Mouse (Mus musculus): ENCODE measurements around the gene Col4a1. TPM values are rescaled to one million over a fixed set of nuclear protein-coding genes. Genes with fewer than 3 reads are reported as not detected.

Gene Col4a1
- polyA plus RNA-seq, 1 experiment = 111 TPM

- no peak overlapping the region for H3K4me3 ChIP-seq (ENCODE audit: extremely low read depth, insufficient read depth, insufficient read length)
- DNase-seq (ENCODE audit: low read depth in 1 of 2, low spot score in 2 of 2) = no peak
- WGBS = 72% methylated on average over 7 of the region's 7 CpGs
Measured at GRCm38 (mm10) chr8:11249541-11250058, 63.0 kb downstream of the Col4a1 start.

GRCm38 (mm10) chr8:11248712-11249111, 63.9 kb downstream of the Col4a1 start:
- 80% methylated on average over 7 of the region's 7 CpGs for WGBS

More at GRCm38 (mm10) chr8:11249541-11250058, 63.0 kb downstream of the Col4a1 start:
- Histone ChIP-seq H3K36me3 (ENCODE audit: control insufficient read depth, insufficient read depth, low read length) (no peaks in the 10 kb centered on the region), H3K27me3 (ENCODE audit: control insufficient read depth, insufficient read depth, low read length) (no peaks in the 10 kb centered on the region), H3K4me1 (ENCODE audit: control insufficient read depth, insufficient read depth, insufficient read length) (no peaks in the 10 kb centered on the region), H3K27ac (ENCODE audit: insufficient read depth, low read length) (no peak overlapping the region)
- TF ChIP-seq POLR2A (IDR thresholded peaks at IDR 0.05; ENCODE audit: low read depth, low read length) (no peak), CTCF (IDR thresholded peaks at IDR 0.05; ENCODE audit: extremely low read depth, insufficient read depth, insufficient read length, insufficient replicate concordance) (no peak)

GRCm38 (mm10) chr8:11241488-11241887, 71.1 kb downstream of the Col4a1 start:
- Histone ChIP-seq H3K27me3 (ENCODE audit: control insufficient read depth, insufficient read depth, low read length) (no peaks in the 10 kb centered on the region; the same call in 1 of the 2 replicates), H3K4me1 (ENCODE audit: control insufficient read depth, insufficient read depth, insufficient read length) (no peaks in the 10 kb centered on the region), H3K27ac (ENCODE audit: insufficient read depth, low read length) (no peak overlapping the region), H3K4me3 (ENCODE audit: extremely low read depth, insufficient read depth, insufficient read length) (no peak overlapping the region), H3K36me3 (ENCODE audit: control insufficient read depth, insufficient read depth, low read length) (no peaks in the 10 kb centered on the region)
- TF ChIP-seq POLR2A (IDR thresholded peaks at IDR 0.05; ENCODE audit: low read depth, low read length) = no peak
- TF ChIP-seq CTCF (IDR thresholded peaks at IDR 0.05; ENCODE audit: extremely low read depth, insufficient read depth, insufficient read length, insufficient replicate concordance) = no peak
- DNase-seq (ENCODE audit: low read depth in 1 of 2, low spot score in 2 of 2) = no peak
- WGBS = 65% methylated on average over 2 of the region's 2 CpGs

More at GRCm38 (mm10) chr8:11248712-11249111, 63.9 kb downstream of the Col4a1 start:
- Histone ChIP-seq H3K36me3 (ENCODE audit: control insufficient read depth, insufficient read depth, low read length) (no peaks in the 10 kb centered on the region), H3K4me1 (ENCODE audit: control insufficient read depth, insufficient read depth, insufficient read length) (no peaks in the 10 kb centered on the region), H3K27ac (ENCODE audit: insufficient read depth, low read length) (no peak overlapping the region), H3K4me3 (ENCODE audit: extremely low read depth, insufficient read depth, insufficient read length) (no peak overlapping the region), H3K27me3 (ENCODE audit: control insufficient read depth, insufficient read depth, low read length) (no peaks in the 10 kb centered on the region)
- DNase-seq (ENCODE audit: low read depth in 1 of 2, low spot score in 2 of 2) = no peak
- TF ChIP-seq CTCF (IDR thresholded peaks at IDR 0.05; ENCODE audit: extremely low read depth, insufficient read depth, insufficient read length, insufficient replicate concordance) = no peak
- TF ChIP-seq POLR2A (IDR thresholded peaks at IDR 0.05; ENCODE audit: low read depth, low read length) = no peak

GRCm38 (mm10) chr8:11234879-11235210, 77.8 kb downstream of the Col4a1 start:
- Histone ChIP-seq H3K36me3 (ENCODE audit: control insufficient read depth, insufficient read depth, low read length) (no peaks in the 10 kb centered on the region), H3K27me3 (ENCODE audit: control insufficient read depth, insufficient read depth, low read length) (no peaks in the 10 kb centered on the region), H3K4me1 (ENCODE audit: control insufficient read depth, insufficient read depth, insufficient read length) (no peaks in the 10 kb centered on the region), H3K4me3 (ENCODE audit: extremely low read depth, insufficient read depth, insufficient read length) (no peak overlapping the region), H3K27ac (ENCODE audit: insufficient read depth, low read length) (no peak overlapping the region)
- WGBS = 88% methylated on average over 6 of the region's 6 CpGs
- no peak for DNase-seq (ENCODE audit: low read depth in 1 of 2, low spot score in 2 of 2)
- TF ChIP-seq CTCF (IDR thresholded peaks at IDR 0.05; ENCODE audit: extremely low read depth, insufficient read depth, insufficient read length, insufficient replicate concordance) = no peak
- no peak for TF ChIP-seq POLR2A (IDR thresholded peaks at IDR 0.05; ENCODE audit: low read depth, low read length)

- Histone ChIP-seq H3K4me1 (ENCODE audit: control insufficient read depth, insufficient read depth, insufficient read length) (no peaks in the 10 kb centered on the region), H3K4me3 (ENCODE audit: extremely low read depth, insufficient read depth, insufficient read length) (no peak overlapping the region), H3K36me3 (ENCODE audit: control insufficient read depth, insufficient read depth, low read length) (no peaks in the 10 kb centered on the region), H3K27me3 (ENCODE audit: control insufficient read depth, insufficient read depth, low read length) (no peaks in the 10 kb centered on the region), H3K27ac (ENCODE audit: insufficient read depth, low read length) (no peak overlapping the region)
- TF ChIP-seq POLR2A (IDR thresholded peaks at IDR 0.05; ENCODE audit: low read depth, low read length) = no peak
- TF ChIP-seq CTCF (IDR thresholded peaks at IDR 0.05; ENCODE audit: extremely low read depth, insufficient read depth, insufficient read length, insufficient replicate concordance) = no peak
- WGBS = 50% methylated on average over 10 of the region's 10 CpGs
- no peak for DNase-seq (ENCODE audit: low read depth in 1 of 2, low spot score in 2 of 2)
Measured at GRCm38 (mm10) chr8:11234151-11234878, 78.3 kb downstream of the Col4a1 start.

- Histone ChIP-seq H3K27me3 (ENCODE audit: control insufficient read depth, insufficient read depth, low read length) (no peaks in the 10 kb centered on the region), H3K27ac (ENCODE audit: insufficient read depth, low read length) (no peak overlapping the region), H3K4me1 (ENCODE audit: control insufficient read depth, insufficient read depth, insufficient read length) (no peaks in the 10 kb centered on the region), H3K4me3 (ENCODE audit: extremely low read depth, insufficient read depth, insufficient read length) (no peak overlapping the region), H3K36me3 (ENCODE audit: control insufficient read depth, insufficient read depth, low read length) (no peaks in the 10 kb centered on the region)
- WGBS = 95% methylated on average over 4 of the region's 4 CpGs
- TF ChIP-seq POLR2A (IDR thresholded peaks at IDR 0.05; ENCODE audit: low read depth, low read length) (no peak), CTCF (IDR thresholded peaks at IDR 0.05; ENCODE audit: extremely low read depth, insufficient read depth, insufficient read length, insufficient replicate concordance) (no peak)
- DNase-seq (ENCODE audit: low read depth in 1 of 2, low spot score in 2 of 2) = no peak
Measured at GRCm38 (mm10) chr8:11233009-11233408, 79.6 kb downstream of the Col4a1 start.

GRCm38 (mm10) chr8:11230277-11230676, 82.3 kb downstream of the Col4a1 start:
- H3K4me3 ChIP-seq (ENCODE audit: extremely low read depth, insufficient read depth, insufficient read length) = no peak overlapping the region
- H3K27me3 ChIP-seq (ENCODE audit: control insufficient read depth, insufficient read depth, low read length) = no peaks in the 10 kb centered on the region
- TF ChIP-seq CTCF (IDR thresholded peaks at IDR 0.05; ENCODE audit: extremely low read depth, insufficient read depth, insufficient read length, insufficient replicate concordance) (no peak), POLR2A (IDR thresholded peaks at IDR 0.05; ENCODE audit: low read depth, low read length) (no peak)
- H3K36me3 ChIP-seq (ENCODE audit: control insufficient read depth, insufficient read depth, low read length) = no peaks in the 10 kb centered on the region
- H3K27ac ChIP-seq (ENCODE audit: insufficient read depth, low read length) = no peak overlapping the region
- no peaks in the 10 kb centered on the region for H3K4me1 ChIP-seq (ENCODE audit: control insufficient read depth, insufficient read depth, insufficient read length)
- no peak for DNase-seq (ENCODE audit: low read depth in 1 of 2, low spot score in 2 of 2)
- WGBS = 81% methylated on average over 4 of the region's 4 CpGs
